Mouse (Mus musculus) heart, embryonic 11.5 days (tissue): ENCODE data around the gene Trpd52l3. TPM values are rescaled to one million over a fixed set of nuclear protein-coding genes. Genes with fewer than 3 reads are reported as not detected.
A peak's percentile ranks its signal among the peaks of the same experiment; 100 is the strongest.

Experiments used
- ATAC-seq: fragments of 200-750 bp; cut with Nextera tagmentation; replicated peaks from 2 replicates; pipeline ENCODE4 v1.8.0; 2017; ENCODE audit warnings: moderate library complexity; ENCODE audit not compliant: insufficient number of reproducible peaks, low FRiP score, low TSS enrichment
- H3K27ac ChIP-seq: fragments of 300-500 bp; sonication (generic); 2 replicates; pipeline ENCODE4 v1.5.1; 2014; ENCODE audit warnings: mild to moderate bottlenecking, low read depth, low read length
- H3K27me3 ChIP-seq: fragments of 300-500 bp; sonication (generic); 2 replicates; pipeline ENCODE4 v1.6.1; 2014; ENCODE audit warnings: mild to moderate bottlenecking, low read length, mixed read lengths; ENCODE audit not compliant: control insufficient read depth, insufficient read depth
- H3K36me3 ChIP-seq: fragments of 300-500 bp; sonication (generic); 2 replicates; pipeline ENCODE4 v1.6.1; 2014; ENCODE audit warnings: mild to moderate bottlenecking, low read length, moderate library complexity, mixed read lengths; ENCODE audit not compliant: control insufficient read depth, insufficient read depth
- H3K4me1 ChIP-seq: fragments of 300-500 bp; sonication (generic); 2 replicates; pipeline ENCODE4 v1.6.1; 2014; ENCODE audit warnings: low read length; ENCODE audit not compliant: control insufficient read depth, insufficient read depth
- H3K4me2 ChIP-seq: fragments of 300-500 bp; sonication (generic); 2 replicates; pipeline ENCODE4 v1.6.1; 2014; ENCODE audit warnings: mild to moderate bottlenecking, moderate library complexity
- H3K4me3 ChIP-seq: fragments of 300-500 bp; sonication (generic); 2 replicates; pipeline ENCODE4 v1.5.1; 2014; ENCODE audit warnings: low read depth, low read length
- H3K9ac ChIP-seq: fragments of 300-500 bp; sonication (generic); 2 replicates; pipeline ENCODE4 v1.6.1; 2014; ENCODE audit warnings: mild to moderate bottlenecking, low read depth, low read length, moderate library complexity
- H3K9me3 ChIP-seq: fragments of 300-500 bp; sonication (generic); replicated peaks from 2 replicates; pipeline ENCODE4 v1.6.1; 2016; ENCODE audit warnings: low read length; ENCODE audit not compliant: control insufficient read depth
- WGBS: fragments of 180-500 bp; shearing (Covaris S2); extraction: QIAGEN DNeasy Blood & Tissue Kit; methylation state at CpG from one replicate; pipeline ENCODE4 v1.1.7; 2014; ENCODE audit not compliant: insufficient replicate concordance; 5-methylcytosine and 5-hydroxymethylcytosine counted together
- polyA plus RNA-seq: library from polyadenylated mRNA; unstranded; fragments of >200 nt; fragmentation: Nextera tagmentation; extraction: Ambion mirVana; gene quantifications from 2 replicates; pipeline ENCODE4 v1.2.1, GENCODE M21; 2014

The Trpd52l3 gene
- polyA plus RNA-seq, 1 experiment from 2014 or later: not detected

- Histone ChIP-seq H3K4me2 (no peak overlapping the region), H3K36me3 (no peaks in the 10 kb centered on the region), H3K9me3 (no peaks in the 10 kb centered on the region), H3K27ac (no peak overlapping the region), H3K4me1 (no peaks in the 10 kb centered on the region), H3K9ac (no peak overlapping the region), H3K4me3 (no peak overlapping the region), H3K27me3 (no peaks in the 10 kb centered on the region)
- ATAC-seq: no peak
- whole genome bisulfite sequencing: 69% methylated on average over 8 of the region's 8 CpGs
These were observed 24.0 kb upstream of the Trpd52l3 start for GRCm38 (mm10) chr19:29979452-29980089.

GRCm38 (mm10) chr19:29984208-29985005 lies 19.2 kb upstream of the Trpd52l3 start:
- Histone ChIP-seq H3K27me3 (no peaks in the 10 kb centered on the region), H3K9me3 (no peaks in the 10 kb centered on the region), H3K4me2 (no peak overlapping the region), H3K4me3 (no peak overlapping the region), H3K4me1 (no peaks in the 10 kb centered on the region), H3K27ac (no peak overlapping the region), H3K36me3 (no peaks in the 10 kb centered on the region), H3K9ac (no peak overlapping the region)
- 66% methylated on average over 16 of the region's 16 CpGs for WGBS
- ATAC-seq: no peak

GRCm38 (mm10) chr19:29986464-29987091 lies 17.0 kb upstream of the Trpd52l3 start:
- H3K9ac ChIP-seq: no peak overlapping the region
- H3K27me3 ChIP-seq: no peaks in the 10 kb centered on the region
- H3K36me3 ChIP-seq: no peaks in the 10 kb centered on the region
- no peak overlapping the region for H3K4me3 ChIP-seq
- WGBS: 67% methylated on average over 12 of the region's 12 CpGs
- ATAC-seq: no peak
- no peaks in the 10 kb centered on the region for H3K4me1 ChIP-seq
- no peak overlapping the region for H3K4me2 ChIP-seq
- no peaks in the 10 kb centered on the region for H3K9me3 ChIP-seq
- H3K27ac ChIP-seq: no peak overlapping the region

DNA sequence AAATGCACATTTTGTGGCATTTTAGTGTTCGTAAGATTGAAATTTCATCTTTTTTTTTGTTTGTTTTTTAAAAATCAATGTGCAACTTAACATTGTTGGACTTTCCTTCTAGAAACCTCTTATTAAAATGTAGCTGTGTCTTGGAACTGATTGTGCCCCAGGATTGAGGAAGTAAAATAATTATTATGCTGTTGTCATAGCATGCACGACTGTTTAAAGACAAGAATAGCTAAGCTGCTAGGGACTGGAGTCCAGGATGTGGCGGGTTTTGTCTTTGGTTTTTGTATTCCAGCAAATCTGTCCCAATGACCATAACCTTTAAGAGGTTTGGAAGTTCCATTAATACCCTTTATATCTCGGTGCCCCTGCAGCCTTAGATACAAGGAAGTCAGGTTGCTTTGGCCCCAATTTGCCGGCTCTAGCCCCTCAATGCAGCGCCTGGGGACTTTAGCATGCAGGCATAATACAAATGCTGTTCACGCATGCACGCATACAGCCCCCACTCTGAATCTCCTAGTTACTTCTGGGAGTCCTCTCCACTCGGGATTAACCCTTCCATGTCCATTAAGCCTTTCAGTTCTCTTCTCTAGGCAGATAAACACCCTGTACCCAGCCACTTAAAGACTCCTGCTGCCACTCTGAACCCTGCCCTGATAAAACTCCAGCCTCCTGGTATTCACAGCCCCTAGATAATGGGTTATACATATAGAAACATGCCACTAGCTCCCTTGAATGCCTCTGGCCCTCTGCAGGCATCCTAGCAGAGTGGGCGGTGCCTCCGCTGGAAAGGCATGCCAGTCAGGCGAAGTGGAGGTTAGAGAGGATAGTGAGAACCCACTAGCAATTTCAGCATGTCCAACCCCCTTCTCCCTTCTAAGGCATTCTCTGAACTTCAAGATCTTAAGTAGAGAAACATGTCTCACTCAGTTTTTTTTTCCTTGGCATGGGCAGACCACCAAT lies 2.9 kb upstream of the Trpd52l3 start:
- H3K4me3 ChIP-seq: no peak overlapping the region
- no peaks in the 10 kb centered on the region for H3K9me3 ChIP-seq
- H3K36me3 ChIP-seq: no peaks in the 10 kb centered on the region
- H3K27me3 ChIP-seq: no peaks in the 10 kb centered on the region
- H3K27ac ChIP-seq: no peak overlapping the region
- H3K4me1 ChIP-seq: no peaks in the 10 kb centered on the region
- no peak for ATAC-seq
- no peak overlapping the region; the same call in 1 of the 2 replicates for H3K4me2 ChIP-seq
- 61% methylated on average over 12 of the region's 12 CpGs for WGBS
- H3K9ac ChIP-seq: no peak overlapping the region

DNA sequence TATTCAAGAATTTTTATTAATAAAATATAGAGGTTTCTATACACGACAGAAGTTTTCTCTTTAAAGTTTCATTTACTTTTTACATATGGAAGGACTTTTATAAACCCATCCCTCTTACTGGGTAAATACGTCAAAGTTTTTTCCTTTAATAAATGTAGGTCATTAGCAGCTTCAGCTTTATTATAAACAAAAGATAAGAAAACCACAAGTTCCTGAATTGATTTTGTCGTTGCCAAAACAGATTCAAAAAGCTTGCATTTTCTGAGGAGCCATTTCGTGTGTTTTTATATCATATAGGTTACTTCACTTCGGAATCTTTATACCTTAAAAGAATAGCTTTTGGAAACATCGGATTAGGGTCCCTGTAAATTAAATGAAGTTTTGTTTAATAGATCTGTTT lies 2.0 kb upstream of the Trpd52l3 start:
- Histone ChIP-seq H3K4me1 (no peaks in the 10 kb centered on the region), H3K4me2 (no peak overlapping the region), H3K9ac (no peak overlapping the region), H3K4me3 (no peak overlapping the region), H3K27me3 (no peaks in the 10 kb centered on the region), H3K9me3 (no peaks in the 10 kb centered on the region), H3K27ac (no peak overlapping the region), H3K36me3 (no peaks in the 10 kb centered on the region)
- ATAC-seq: no peak
- 75% methylated on average over 6 of the region's 6 CpGs for WGBS

DNA sequence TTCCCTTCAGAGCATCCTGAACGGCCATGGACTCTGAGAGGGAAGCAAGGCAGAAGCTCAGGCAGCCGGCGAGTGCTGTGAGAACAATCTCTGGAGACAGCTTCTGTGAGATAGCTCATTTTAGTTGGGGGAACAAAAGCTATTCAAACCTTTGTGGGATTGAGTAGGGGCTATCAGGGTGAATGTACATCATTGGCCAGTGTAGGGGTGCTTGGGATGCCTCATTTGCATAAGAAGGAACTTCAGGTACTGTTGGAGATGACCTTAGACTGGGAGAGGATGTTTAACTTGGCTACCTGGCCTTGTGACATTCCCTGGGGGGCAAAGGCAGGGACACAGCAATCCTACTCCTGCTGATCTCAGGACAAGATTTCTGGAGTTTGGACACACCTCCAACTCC lies 2.8 kb downstream of the Trpd52l3 start:
- Histone ChIP-seq H3K4me3 (no peak overlapping the region), H3K27me3 (no peaks in the 10 kb centered on the region), H3K9ac (no peak overlapping the region), H3K36me3 (no peaks in the 10 kb centered on the region), H3K4me2 (no peak overlapping the region), H3K4me1 (0 out of 2 replicates have a peak, but pooled peaks cover 2% of the 10 kb centered on the region), H3K9me3 (no peaks in the 10 kb centered on the region), H3K27ac (no peak overlapping the region)
- 63% methylated on average over 3 of the region's 3 CpGs for WGBS
- no peak for ATAC-seq

DNA sequence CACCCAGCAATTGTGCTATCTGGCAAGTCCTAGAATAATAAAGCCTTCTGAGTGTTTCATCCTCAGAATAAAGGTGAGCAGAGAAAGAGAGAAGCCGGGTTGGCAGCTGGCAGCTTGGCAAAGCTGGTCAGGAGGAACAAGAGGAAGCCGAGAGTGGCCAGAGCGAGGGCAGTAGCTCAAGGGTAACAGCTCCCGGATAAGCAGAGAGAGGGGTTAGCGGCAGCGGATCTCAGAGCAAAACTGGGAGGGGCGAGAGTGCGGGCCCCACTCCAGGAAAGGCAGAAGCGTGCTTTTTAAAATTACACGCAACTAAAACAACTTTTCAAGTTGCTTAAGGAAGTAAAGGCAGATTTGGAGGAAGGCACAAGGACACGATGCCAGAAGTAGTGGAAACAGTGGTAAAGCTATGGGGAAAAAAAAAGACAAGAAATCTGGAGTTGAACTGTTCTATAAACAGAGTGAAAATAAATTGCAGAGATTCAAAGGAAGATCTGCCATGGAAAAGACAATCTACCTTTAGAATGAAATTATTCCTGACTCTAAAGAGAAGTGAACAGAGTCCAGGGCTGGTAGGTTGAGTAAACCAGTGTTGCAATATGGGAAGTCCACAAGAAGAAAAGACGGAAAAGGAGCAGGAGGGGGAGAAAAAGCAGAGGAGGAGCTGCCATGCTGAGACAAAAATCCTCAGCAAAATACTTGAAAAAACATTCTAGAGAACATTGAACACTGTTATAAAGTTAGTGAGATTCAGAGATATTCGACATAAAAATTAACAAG lies 7.1 kb downstream of the Trpd52l3 start:
- 58% methylated on average over 13 of the region's 13 CpGs for WGBS
- no peaks in the 10 kb centered on the region for H3K9me3 ChIP-seq
- no peak overlapping the region for H3K4me3 ChIP-seq
- no peaks in the 10 kb centered on the region for H3K36me3 ChIP-seq
- H3K4me2 ChIP-seq: peak overlapping the region; percentile 22; the same call in 1 of the 2 replicates
- H3K27ac ChIP-seq: no peak overlapping the region
- H3K9ac ChIP-seq: no peak overlapping the region
- H3K27me3 ChIP-seq: no peaks in the 10 kb centered on the region
- no peak for ATAC-seq
- 0 out of 2 replicates have a peak, but pooled peaks cover 2% of the 10 kb centered on the region for H3K4me1 ChIP-seq
